Mouse (Mus musculus) midbrain, postnatal 0 days (tissue): Measurements from ENCODE around the gene Prkcsh. TPM values are rescaled to one million over a fixed set of nuclear protein-coding genes. Genes with fewer than 3 reads are reported as not detected.
A peak's percentile ranks its signal among the peaks of the same experiment; 100 is the strongest.

Experiments
- ATAC-seq: fragments of 200-750 bp; cut with Nextera tagmentation; 2 replicates; pipeline ENCODE4 v1.8.0; 2017; ENCODE audit warnings: moderate number of reproducible peaks, mild to moderate bottlenecking, moderate TSS enrichment, moderate library complexity; ENCODE audit not compliant: low FRiP score
- DNase-seq: peaks from one replicate; pipeline ENCODE4 v3.0.0-alpha.2; 2015; ENCODE audit warnings: low spot score
- H3K27ac ChIP-seq: fragments of 300-500 bp; sonication (generic); 2 replicates; pipeline ENCODE4 v1.5.1; 2014; ENCODE audit warnings: low read depth, mild to moderate bottlenecking, low read length, mixed read lengths
- H3K27me3 ChIP-seq: fragments of 300-500 bp; sonication (generic); 2 replicates; pipeline ENCODE4 v1.6.1; 2014; ENCODE audit warnings: low read length, control low read depth, mixed read lengths; ENCODE audit not compliant: insufficient read depth
- H3K36me3 ChIP-seq: fragments of 300-500 bp; sonication (generic); 2 replicates; pipeline ENCODE4 v1.6.1; 2014; ENCODE audit warnings: low read length, control low read depth, mixed read lengths; ENCODE audit not compliant: insufficient read depth
- H3K4me1 ChIP-seq: fragments of 300-500 bp; sonication (generic); 2 replicates; pipeline ENCODE4 v1.6.1; 2014; ENCODE audit warnings: mild to moderate bottlenecking, control low read depth, antibody characterized with exemption, low read length, mixed read lengths; ENCODE audit not compliant: insufficient read depth
- H3K4me2 ChIP-seq: fragments of 300-500 bp; sonication (generic); 2 replicates; pipeline ENCODE4 v1.6.1; 2014; ENCODE audit warnings: low read depth, mild to moderate bottlenecking, low read length, mixed read lengths; ENCODE audit not compliant: poor library complexity, severe bottlenecking
- H3K4me3 ChIP-seq: fragments of 300-500 bp; sonication (generic); 2 replicates; pipeline ENCODE4 v1.5.1; 2014; ENCODE audit warnings: low read depth, mild to moderate bottlenecking, low read length, moderate library complexity
- H3K9ac ChIP-seq: fragments of 300-500 bp; sonication (generic); replicated peaks from 2 replicates; pipeline ENCODE4 v1.6.1; 2014; ENCODE audit warnings: mild to moderate bottlenecking, low read length, moderate library complexity, mixed read lengths; ENCODE audit not compliant: poor library complexity, severe bottlenecking
- H3K9me3 ChIP-seq: fragments of 300-500 bp; sonication (generic); 2 replicates; pipeline ENCODE4 v1.6.1; 2016; ENCODE audit warnings: low read length, control low read depth
- CTCF ChIP-seq: IDR thresholded peaks from 2 replicates; pipeline ENCODE4 v1.5.1; 2016; ENCODE audit warnings: antibody characterized with exemption, mild to moderate bottlenecking
- WGBS: fragments of 180-500 bp; shearing (Covaris S2); extraction: QIAGEN DNeasy Blood & Tissue Kit; methylation state at CpG from one replicate; pipeline ENCODE4 v1.1.7; 2014; 5-methylcytosine and 5-hydroxymethylcytosine counted together
- polyA plus RNA-seq: library from polyadenylated mRNA; unstranded; fragments of >200 nt; fragmentation: Nextera tagmentation; extraction: Ambion mirVana; gene quantifications from 2 replicates; pipeline ENCODE4 v1.2.1, GENCODE M21; 2015
- total RNA-seq: library from RNA; depleted of rRNA; stranded (reverse); fragments of >200 nt; gene quantifications from 2 replicates; pipeline ENCODE4 v1.2.3, GENCODE M21; 2014

The Prkcsh gene
- total and polyA plus RNA-seq, 2 experiments from 2014 or later, result 64.9 to 71.9 TPM

- 17% methylated on average over 2 of the region's 2 CpGs for WGBS
- TF ChIP-seq CTCF, result peak; percentile 54
- H3K4me3 ChIP-seq, result no peak overlapping the region
- H3K4me1 ChIP-seq, result no peaks in the 10 kb centered on the region
- no peak overlapping the region for H3K27ac ChIP-seq
- no peak overlapping the region for H3K9ac ChIP-seq
- no peaks in the 10 kb centered on the region for H3K9me3 ChIP-seq
- H3K36me3 ChIP-seq, result no peaks in the 10 kb centered on the region
- H3K4me2 ChIP-seq, result no peak overlapping the region
- ATAC-seq, result no peak
- H3K27me3 ChIP-seq, result no peaks in the 10 kb centered on the region
- DNase-seq, result no peak
Measured at GRCm38 (mm10) chr9:21977972-21978371, 24.6 kb upstream of the Prkcsh start.

- 93% methylated on average over 4 of the region's 4 CpGs for WGBS
Measured at GRCm38 (mm10) chr9:21978398-21979128, 24.0 kb upstream of the Prkcsh start.

GRCm38 (mm10) chr9:21983911-21984310, 18.7 kb upstream of the Prkcsh start:
- Histone ChIP-seq H3K9ac (no peak overlapping the region), H3K36me3 (no peaks in the 10 kb centered on the region), H3K27me3 (peaks cover 16% of the 10 kb centered on the region), H3K4me1 (0 out of 2 replicates have a peak, but pooled peaks cover 8% of the 10 kb centered on the region), H3K4me2 (no peak overlapping the region), H3K9me3 (no peaks in the 10 kb centered on the region), H3K4me3 (no peak overlapping the region), H3K27ac (no peak overlapping the region)
- TF ChIP-seq CTCF, result no peak
- ATAC-seq (no peak), DNase-seq (no peak)
- 3% methylated on average over 3 of the region's 3 CpGs for WGBS

More at GRCm38 (mm10) chr9:21978398-21979128, 24.0 kb upstream of the Prkcsh start:
- ATAC-seq (no peak), DNase-seq (no peak)
- no peak overlapping the region for H3K4me2 ChIP-seq
- H3K4me1 ChIP-seq, result no peaks in the 10 kb centered on the region
- H3K4me3 ChIP-seq, result no peak overlapping the region
- H3K27ac ChIP-seq, result no peak overlapping the region
- no peak overlapping the region for H3K9ac ChIP-seq
- H3K36me3 ChIP-seq, result no peaks in the 10 kb centered on the region
- TF ChIP-seq CTCF, result no peak
- no peaks in the 10 kb centered on the region for H3K27me3 ChIP-seq
- no peaks in the 10 kb centered on the region for H3K9me3 ChIP-seq

- peaks cover 43% of the 10 kb centered on the region for H3K27me3 ChIP-seq
Measured at GRCm38 (mm10) chr9:21987592-21988342, 14.8 kb upstream of the Prkcsh start.

GRCm38 (mm10) chr9:21988421-21989101, 14.0 kb upstream of the Prkcsh start:
- no peaks in the 10 kb centered on the region for H3K9me3 ChIP-seq
- no peak overlapping the region for H3K27ac ChIP-seq
- H3K36me3 ChIP-seq, result 0 out of 2 replicates have a peak, but pooled peaks cover 3% of the 10 kb centered on the region
- H3K4me1 ChIP-seq, result 0 out of 2 replicates have a peak, but pooled peaks cover 8% of the 10 kb centered on the region
- ATAC-seq, result peak; percentile 57; the same call in 1 of the 2 replicates
- no peak for DNase-seq
- TF ChIP-seq CTCF, result peak; percentile 45
- peak overlapping the region; percentile 35 for H3K4me3 ChIP-seq
- H3K9ac ChIP-seq, result peak overlapping the region; percentile 36; the same call in 1 of the 2 replicates
- peak overlapping the region; percentile 70 for H3K4me2 ChIP-seq
- WGBS, result under 1% methylated on average over 32 of the region's 32 CpGs
- peaks cover 43% of the 10 kb centered on the region for H3K27me3 ChIP-seq

More at GRCm38 (mm10) chr9:21987592-21988342, 14.8 kb upstream of the Prkcsh start:
- no peak for DNase-seq
- 0 out of 2 replicates have a peak, but pooled peaks cover 8% of the 10 kb centered on the region for H3K4me1 ChIP-seq
- H3K4me2 ChIP-seq, result peak overlapping the region; percentile 70
- no peak overlapping the region for H3K9ac ChIP-seq
- WGBS, result 11% methylated on average over 36 of the region's 36 CpGs
- no peak for ATAC-seq
- H3K9me3 ChIP-seq, result no peaks in the 10 kb centered on the region
- TF ChIP-seq CTCF, result no peak
- H3K36me3 ChIP-seq, result 0 out of 2 replicates have a peak, but pooled peaks cover 3% of the 10 kb centered on the region
- no peak overlapping the region for H3K27ac ChIP-seq
- peak overlapping the region; percentile 35; the same call in 1 of the 2 replicates for H3K4me3 ChIP-seq
